ENCODE assay signal across 36 mouse cellular contexts in genomic region chrX:114690857-114691256, GRCm38 (mm10).
"Had no signal": no experiment of that assay in that cellular context is flagged by ENCODE, and none has a peak within 500 bp of the region (broad histone marks: within the 10 kb centered on the region; RNA-seq: fewer than 3 reads in every experiment).

No protein-coding gene starts in this region.

- H3K27ac ChIP-seq: heart, embryonic 10.5 days; heart, embryonic 13.5 days; heart, embryonic 15.5 days; hindbrain, embryonic 10.5 days; hindbrain, embryonic 12.5 days; hindbrain, embryonic 13.5 days; hindbrain, embryonic 14.5 days; hindbrain, embryonic 15.5 days; hindbrain, postnatal 0 days; intestine, embryonic 15.5 days; kidney, embryonic 15.5 days; kidney, postnatal 0 days; layer of hippocampus, adult 2 months; left cerebral cortex, adult 2 months had no signal

- H3K4me2 ChIP-seq: heart, embryonic 11.5 days; heart, embryonic 12.5 days; heart, embryonic 13.5 days; heart, embryonic 15.5 days; hindbrain, embryonic 12.5 days; hindbrain, embryonic 13.5 days; hindbrain, embryonic 14.5 days; hindbrain, embryonic 15.5 days; intestine, embryonic 15.5 days; kidney, embryonic 15.5 days had no signal

- H3K4me1 ChIP-seq: heart, embryonic 10.5 days; heart, embryonic 12.5 days; heart, embryonic 13.5 days; heart, embryonic 15.5 days; hindbrain, embryonic 10.5 days; hindbrain, embryonic 12.5 days; hindbrain, embryonic 13.5 days; hindbrain, embryonic 15.5 days; intestine, embryonic 15.5 days; kidney, embryonic 15.5 days had no signal

- DNase-seq: heart, postnatal 10 days; heart, postnatal 14 days; heart, postnatal 36 days; heart, postnatal 4 days; kidney, adult 11 months; kidney, adult 18-20 months; kidney, adult 2 months; kidney, adult 8-10 months; kidney, adult 9 months; kidney, postnatal 10 days; kidney, postnatal 14 days; kidney, postnatal 25 days; kidney, postnatal 36 days; kidney, postnatal 4 days; layer of hippocampus, adult 9-11 months; layer of hippocampus, postnatal 36 days had no signal

- H3K9me3 ChIP-seq: heart, embryonic 10.5 days; heart, embryonic 12.5 days; heart, embryonic 13.5 days; heart, embryonic 15.5 days; hindbrain, embryonic 10.5 days; hindbrain, embryonic 12.5 days; hindbrain, embryonic 13.5 days; hindbrain, embryonic 15.5 days; intestine, embryonic 15.5 days; kidney, embryonic 15.5 days had no signal

- H3K4me3 ChIP-seq: heart, embryonic 10.5 days; heart, embryonic 12.5 days; heart, embryonic 13.5 days; heart, embryonic 15.5 days; hindbrain, embryonic 10.5 days; hindbrain, embryonic 12.5 days; hindbrain, embryonic 13.5 days; hindbrain, embryonic 15.5 days; intestine, embryonic 15.5 days; kidney, embryonic 15.5 days; layer of hippocampus, adult 2 months; left cerebral cortex, adult 2 months had no signal

- H3K36me3 ChIP-seq: heart, embryonic 10.5 days; heart, embryonic 12.5 days; heart, embryonic 13.5 days; heart, embryonic 15.5 days; hindbrain, embryonic 10.5 days; hindbrain, embryonic 12.5 days; hindbrain, embryonic 13.5 days; hindbrain, embryonic 15.5 days; intestine, embryonic 15.5 days; kidney, embryonic 15.5 days had no signal

- H3K27me3 ChIP-seq: heart, embryonic 12.5 days; heart, embryonic 13.5 days; heart, embryonic 15.5 days; hindbrain, embryonic 12.5 days; hindbrain, embryonic 13.5 days; hindbrain, embryonic 15.5 days; intestine, embryonic 15.5 days; kidney, embryonic 15.5 days had no signal

- ATAC-seq: hindbrain, embryonic 16.5 days; hindbrain, postnatal 0 days; inflammation-experienced regulatory T-cells, adult 6 months; intestine, embryonic 15.5 days; intestine, embryonic 16.5 days; intestine, postnatal 0 days had no signal

- H3K9ac ChIP-seq: heart, embryonic 12.5 days; heart, embryonic 13.5 days; heart, embryonic 15.5 days; hindbrain, embryonic 12.5 days; hindbrain, embryonic 13.5 days; hindbrain, embryonic 14.5 days; hindbrain, embryonic 15.5 days; intestine, embryonic 15.5 days; kidney, embryonic 15.5 days had no signal
